Mouse (Mus musculus): ENCODE results near the gene Prkrip1.

Prkrip1 gene

DNA sequence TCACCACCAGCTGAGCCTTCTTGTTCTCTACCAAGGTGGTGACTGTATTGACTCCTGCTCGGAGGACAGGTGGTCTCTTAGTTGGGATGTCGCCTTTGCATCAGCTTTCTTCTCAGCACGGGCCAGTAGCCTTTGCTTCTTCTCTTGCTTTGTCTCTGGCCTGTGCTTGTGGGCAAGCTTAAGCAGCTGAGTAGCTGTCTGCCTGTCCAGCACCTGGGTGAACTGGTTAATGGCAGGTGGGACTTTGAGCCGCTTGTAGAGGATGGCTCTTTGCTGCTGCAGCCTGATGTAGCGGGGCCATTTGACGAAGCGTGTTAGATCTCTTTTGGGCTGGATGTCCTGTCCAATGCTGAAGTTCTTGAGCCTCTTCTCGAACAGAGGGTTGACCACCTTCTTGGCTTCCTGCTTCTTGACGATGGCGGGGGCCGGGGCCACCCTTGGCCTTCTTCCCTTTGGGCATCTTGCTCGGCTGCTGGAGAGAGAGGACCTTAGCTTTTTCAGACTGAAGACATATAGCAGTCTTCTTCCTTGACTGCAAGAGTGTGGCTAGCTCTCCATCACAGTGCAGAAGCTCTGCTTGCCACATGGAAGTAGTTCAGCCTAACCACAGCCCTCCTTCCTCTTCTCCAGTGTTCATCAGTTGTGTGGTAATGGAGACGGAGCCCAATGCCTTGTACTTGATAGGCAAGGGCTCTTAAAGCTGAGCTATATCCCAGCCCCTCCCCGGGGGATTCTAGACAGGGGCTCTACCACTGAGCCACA is 12.8 kb upstream of the Prkrip1 start:
- peak; percentile 65 for DNase-seq (ENCODE audit: low read depth)

DNA sequence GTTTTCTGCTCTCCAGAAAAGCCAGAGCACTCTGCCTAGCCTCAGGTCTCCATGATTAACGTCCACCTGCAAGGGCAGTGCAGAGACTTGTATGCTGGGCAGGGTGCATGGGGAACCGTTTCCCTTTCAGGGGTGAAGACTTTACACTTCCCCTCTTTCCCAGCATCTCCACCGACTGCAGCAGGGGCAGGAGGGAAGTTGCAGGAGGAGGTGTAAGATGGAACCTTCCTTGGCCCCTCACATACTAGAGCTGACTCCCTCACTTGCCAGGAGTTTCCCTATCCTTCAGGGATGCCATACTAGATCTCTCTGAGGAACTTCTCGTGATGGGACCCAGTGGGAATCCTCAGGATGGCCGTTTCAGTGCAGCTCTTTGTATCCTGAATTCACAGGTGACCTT is 11.8 kb upstream of the Prkrip1 start:
- no peak for DNase-seq (ENCODE audit: low read depth)

DNA sequence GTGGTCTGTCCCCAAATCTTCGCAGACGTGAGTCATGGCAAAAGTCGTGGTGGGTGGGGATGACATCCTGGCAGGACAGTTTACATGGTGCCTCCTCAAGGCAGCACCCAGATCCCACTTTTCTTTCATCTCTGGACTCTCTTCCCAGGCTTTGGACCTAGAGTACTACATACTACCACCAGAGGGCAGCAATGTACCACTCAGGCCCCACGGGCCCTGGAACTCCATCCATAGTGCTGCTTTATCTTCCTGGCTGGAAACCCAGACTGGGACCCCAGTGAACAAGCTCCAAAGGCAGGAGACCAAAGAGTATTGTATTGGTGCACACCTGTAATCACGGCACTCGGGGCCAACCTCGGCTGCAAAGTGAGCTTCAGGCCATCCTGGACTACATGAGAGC is 3.1 kb upstream of the Prkrip1 start:
- peak; percentile 62 for DNase-seq (ENCODE audit: low read depth)

DNA sequence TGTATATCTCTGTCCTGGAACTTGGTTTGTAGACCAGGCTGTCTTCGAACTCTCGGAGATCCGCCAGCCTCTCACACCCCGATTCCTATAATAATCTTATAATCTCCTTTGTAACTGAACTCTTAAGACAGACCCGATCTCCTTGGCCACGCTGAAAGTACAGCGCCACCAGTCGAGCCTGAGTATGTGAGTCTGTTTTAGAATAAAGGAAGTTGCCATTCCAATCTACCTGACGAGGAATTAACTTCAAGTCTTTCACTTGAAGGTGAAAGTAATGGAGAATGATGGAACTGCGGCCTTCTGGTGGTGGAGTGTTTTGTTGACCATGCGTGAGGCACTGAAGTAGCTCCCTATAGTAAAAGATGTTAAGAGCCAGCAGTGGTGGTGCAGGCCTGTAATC is 763 bp upstream of the Prkrip1 start:
- DNase-seq (ENCODE audit: low read depth), result peak; percentile 53

DNA sequence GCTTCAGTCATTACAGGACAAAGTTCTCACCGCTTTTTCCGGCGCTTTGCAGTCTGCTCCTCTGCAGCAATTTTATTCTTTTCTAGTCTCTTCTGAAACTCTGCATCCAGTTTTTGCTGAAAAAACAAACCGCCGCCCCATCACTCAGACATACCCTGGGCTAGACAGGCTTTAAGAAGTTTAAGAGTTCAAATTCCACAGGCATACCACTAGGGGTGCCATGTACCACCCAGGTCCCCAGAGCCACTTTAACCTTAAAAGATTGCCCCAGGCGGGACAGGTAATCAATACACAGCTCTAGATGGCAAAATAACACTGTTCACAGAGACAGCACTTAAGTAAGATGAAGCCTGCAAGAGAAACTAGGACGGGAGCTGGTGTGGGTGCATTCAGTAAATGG is 6.9 kb downstream of the Prkrip1 start:
- DNase-seq (ENCODE audit: low read depth), result no peak

DNA sequence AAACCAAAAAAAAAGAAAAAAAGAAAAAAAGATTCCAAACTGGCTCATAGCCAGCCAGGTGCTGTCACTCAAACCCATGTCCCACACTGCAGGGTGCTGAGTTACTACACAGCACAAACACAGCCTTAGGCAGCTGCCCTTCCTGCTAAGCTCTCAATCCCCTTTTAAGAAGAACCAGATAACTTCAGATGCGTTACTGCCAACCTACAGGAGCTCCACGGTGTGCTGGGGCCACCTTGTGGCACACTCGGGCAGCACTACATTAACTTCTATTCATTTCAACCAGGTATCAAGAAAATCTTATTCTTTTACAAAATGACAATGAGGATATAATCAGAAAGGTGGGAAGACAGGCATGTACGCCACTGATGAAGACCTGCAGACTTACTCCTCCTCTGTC is 12.0 kb downstream of the Prkrip1 start:
- peak; percentile 78 for DNase-seq (ENCODE audit: low read depth)

DNA sequence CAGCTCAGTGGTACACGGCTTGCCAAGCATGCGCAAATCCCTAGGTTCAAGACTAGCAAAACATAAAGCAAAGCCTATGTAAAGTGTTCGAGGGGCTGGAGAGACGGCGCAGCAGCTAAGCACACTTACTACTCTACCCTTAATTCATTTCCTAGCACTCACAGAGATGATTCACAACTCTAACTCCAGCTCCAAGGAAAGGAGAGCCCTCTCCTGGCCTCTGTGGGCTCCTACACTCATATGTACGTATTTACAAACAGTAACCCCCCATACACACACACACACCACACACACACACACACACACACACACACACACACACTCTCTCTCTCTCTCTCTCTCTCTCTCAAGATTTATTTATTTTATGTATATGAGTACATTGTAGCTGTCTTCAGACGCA is 15.0 kb downstream of the Prkrip1 start:
- DNase-seq (ENCODE audit: low read depth), result peak; percentile 68

DNA sequence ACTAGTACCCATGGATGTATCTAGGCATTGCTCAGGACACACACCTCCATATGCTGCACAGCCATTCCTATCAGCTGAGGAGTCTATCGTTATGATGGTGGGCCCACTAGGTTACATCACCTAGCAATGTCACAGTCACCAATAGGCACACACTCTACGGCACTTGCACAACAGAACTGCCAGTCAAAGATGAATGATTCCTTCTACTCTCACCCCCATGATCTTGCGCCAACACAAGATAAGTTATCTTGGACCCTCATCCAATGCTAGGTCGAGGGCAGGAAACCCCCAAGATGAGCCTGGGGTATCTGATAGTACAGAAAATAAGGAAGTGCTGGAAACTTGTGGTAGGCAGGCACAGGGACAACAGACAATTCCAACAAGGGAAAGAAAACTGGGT is 15.9 kb downstream of the Prkrip1 start:
- DNase-seq (ENCODE audit: low read depth), result peak; percentile 80

DNA sequence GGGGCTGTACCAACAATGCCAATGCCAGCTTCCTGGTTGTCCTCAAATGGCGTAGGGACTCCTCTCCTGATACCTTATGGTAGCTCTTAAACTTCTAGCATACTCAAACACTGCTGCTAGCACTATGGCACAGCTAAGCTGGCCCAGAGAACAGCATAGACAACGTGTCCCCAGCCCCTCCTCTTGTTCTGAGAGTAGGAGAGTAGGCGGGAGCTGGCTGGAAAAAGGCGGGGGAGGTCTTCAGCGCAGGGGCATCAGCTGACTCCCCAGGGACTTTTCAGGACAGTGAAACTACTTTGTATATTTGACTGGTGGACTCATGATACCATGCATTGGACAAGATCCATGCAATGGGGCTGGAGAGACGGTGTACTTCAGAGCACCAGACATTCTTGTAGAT is 16.7 kb downstream of the Prkrip1 start:
- no peak for DNase-seq (ENCODE audit: low read depth)

DNA sequence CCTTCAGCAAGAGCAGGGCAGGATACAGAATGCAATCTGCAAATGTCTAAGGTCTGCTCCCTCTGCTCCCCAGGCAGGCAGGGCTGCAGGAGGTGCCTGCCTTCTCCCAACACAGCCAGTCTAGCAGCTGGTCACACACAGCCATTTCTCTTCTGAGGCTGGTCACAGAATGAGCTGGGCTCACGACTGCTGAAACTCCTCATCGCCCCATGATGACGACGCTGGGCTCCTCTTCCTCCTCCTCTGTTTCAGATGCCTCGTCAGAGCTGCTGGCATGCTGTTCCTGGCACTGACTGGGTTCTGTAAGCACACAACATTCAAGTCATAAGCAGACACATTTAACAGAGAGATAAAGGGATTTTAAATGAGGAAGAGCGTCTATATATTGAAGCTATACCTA is 17.6 kb downstream of the Prkrip1 start:
- DNase-seq (ENCODE audit: low read depth), result no peak

DNA sequence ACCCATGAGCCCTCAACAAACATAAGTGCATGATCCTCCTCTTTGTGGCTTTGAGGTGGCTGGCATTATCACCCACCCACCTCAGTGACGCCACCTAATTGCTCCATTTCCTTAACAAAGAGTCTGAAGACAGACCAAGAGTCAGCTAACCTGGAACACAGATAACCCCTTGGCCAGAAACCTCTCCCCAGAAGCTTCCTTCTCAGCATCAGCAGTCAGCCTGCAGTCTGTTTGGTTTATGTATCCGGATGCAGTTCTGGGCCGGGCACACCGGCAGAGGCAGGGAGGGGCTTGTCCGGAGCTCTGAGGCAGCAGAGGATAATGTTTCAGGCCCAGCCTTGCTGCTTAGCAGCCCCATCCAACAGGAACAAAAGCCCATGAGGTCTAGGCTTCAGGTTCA is 19.2 kb downstream of the Prkrip1 start:
- peak; percentile 51 for DNase-seq (ENCODE audit: low read depth)

DNA sequence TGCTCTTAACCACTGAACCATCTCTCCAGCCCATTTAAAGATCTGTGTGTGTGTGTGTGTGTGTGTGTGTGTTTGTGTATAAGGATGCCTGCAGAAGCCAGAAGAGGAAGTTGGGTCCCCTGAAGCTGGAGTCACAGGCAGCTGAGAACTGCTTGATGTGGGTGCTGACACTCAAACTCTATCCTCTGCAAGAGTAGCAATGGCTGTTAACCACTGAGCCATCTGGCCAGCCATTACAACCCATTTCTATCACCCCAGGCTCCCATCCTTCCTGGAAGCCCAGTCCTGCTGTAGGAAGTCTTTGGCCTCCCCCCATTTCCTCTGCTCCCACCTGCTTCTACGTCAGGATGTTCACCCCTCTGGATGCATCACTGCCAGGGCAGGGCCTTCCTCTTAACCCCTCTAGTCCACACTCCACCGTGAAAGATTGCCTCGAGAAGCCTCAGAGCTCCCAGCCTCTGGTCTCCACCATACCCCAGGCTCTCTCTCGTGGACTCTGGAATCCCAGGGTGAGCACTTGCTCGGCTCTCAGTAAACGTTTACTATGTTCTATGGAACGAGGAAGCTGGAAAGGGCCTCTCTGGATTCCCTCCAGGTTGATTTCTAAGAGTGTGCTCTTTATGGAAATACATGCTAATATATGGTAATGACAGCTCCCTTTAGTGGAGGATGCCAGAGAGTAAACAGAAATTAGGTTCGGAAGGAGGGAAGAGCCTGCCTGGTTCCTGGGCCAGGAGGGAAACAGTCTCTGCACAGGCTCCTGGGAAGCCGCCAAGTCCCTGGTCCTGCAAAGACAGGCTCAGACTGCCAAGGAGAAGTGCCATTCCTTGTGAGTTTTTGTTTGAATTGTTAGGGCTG is 24.9 kb downstream of the Prkrip1 start:
- peak; percentile 53 for DNase-seq (ENCODE audit: low read depth)

DNA sequence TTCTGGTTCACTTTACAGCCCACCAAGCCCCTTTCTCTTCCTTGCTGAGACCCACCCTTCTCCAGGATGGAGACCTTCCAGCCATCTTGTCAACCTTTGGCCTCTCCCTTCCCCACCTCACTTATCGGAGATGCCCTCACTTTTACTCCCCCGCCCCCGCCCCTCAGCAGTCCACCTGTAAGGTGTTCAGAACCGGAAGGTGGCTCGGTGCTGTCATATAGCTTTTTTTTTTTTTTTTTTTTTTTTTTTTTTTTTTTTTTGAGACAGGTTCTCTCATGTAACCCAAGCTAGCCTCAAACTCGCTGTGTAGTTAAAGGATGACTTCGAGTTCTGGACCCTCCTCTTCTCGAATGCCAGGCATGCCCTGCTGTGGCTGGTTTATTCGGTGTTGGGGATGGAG is 25.8 kb downstream of the Prkrip1 start:
- DNase-seq (ENCODE audit: low read depth), result no peak

DNA sequence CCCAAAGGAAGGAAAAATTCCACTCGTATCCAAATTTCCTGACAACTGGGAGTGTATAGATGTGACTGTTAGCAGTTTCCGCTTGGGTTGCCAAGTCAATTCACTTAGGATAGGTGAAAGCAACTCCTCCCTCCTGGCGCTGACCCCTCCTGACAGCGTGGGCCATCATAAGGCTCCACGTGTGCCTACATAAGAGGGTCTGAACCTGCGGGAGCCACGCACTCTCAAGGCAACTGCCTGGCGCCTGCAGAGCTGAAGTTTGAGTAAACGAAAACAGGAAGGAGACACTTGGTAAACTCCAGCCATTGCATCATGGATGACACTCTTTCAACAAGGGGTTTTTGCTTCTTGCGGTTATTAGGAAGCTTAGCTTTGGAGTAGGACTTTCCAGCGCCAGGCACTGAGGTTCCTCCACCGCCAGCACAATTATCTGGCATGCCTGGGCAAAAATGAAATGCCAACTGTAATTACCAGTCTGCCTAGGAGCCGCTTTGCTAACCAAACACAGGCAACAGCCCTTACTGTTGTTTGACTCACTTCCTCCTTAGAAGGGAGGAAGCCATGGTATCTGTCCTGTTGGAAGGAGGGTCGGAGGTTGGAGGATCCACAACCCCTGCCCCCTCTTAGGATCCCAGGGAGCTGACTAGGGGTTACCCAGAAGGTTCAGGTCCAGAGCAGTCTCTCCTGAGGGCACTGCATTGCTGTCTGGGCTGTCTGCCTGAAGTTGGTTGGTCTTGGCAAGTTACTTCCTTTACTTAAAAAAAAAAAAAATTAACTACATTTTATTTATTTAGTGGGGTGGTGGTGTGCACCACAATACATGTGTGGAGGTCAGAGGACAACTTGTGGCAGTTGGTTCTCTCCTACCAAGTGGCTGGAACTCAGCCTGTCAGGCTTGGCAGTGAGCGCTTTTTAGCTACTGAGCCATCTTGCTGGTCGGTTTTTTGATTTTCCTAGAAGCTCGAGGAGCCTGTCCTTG is 27.1 kb downstream of the Prkrip1 start:
- peak; percentile 87 for DNase-seq (ENCODE audit: low read depth)

DNA sequence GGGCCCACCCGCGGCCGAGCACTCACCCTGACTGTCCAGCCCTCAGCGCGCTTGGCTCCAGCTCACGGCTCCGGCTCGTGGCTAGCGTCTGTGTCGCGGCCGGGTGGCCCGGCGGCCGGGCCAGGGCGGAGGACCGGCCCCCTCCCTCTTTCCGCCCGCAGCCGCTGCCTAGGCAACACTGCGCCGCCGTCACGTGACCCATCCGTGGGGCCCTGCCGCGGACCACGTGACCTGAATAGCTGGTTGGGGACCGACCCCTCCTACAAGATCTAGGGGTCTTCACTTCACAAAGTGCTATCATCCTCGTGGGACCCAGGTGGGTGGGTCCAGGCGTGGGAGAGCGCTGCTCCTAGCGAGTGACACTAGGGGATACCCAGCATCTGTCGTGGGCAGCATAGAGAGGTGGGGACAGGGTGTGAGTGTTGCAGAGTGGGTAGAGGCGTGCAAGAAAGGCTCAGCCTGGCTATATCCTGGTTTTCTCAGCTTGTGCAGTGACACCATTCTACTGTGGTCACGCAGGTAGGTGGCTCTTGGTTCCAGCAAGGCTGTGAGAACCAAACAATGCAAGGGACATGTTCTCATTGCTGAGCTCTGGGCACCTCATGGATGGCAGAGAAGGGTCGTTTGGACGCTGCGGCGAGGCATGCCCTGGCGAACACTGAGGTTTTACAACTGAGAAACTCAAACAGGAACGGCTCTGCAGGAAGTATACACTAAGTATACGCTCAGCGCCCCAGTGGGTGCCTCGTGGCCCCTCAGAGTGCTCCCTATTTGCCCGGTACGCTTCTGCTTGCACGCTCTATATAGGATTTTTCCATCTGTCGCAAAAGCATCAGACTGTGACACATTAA is 28.0 kb downstream of the Prkrip1 start, which contains the start of gene Orai2:
Orai2 (minus strand) TSS at position 202 of the 851 bp plus-strand sequence.
- DNase-seq (ENCODE audit: low read depth), result peak; percentile 86

DNA sequence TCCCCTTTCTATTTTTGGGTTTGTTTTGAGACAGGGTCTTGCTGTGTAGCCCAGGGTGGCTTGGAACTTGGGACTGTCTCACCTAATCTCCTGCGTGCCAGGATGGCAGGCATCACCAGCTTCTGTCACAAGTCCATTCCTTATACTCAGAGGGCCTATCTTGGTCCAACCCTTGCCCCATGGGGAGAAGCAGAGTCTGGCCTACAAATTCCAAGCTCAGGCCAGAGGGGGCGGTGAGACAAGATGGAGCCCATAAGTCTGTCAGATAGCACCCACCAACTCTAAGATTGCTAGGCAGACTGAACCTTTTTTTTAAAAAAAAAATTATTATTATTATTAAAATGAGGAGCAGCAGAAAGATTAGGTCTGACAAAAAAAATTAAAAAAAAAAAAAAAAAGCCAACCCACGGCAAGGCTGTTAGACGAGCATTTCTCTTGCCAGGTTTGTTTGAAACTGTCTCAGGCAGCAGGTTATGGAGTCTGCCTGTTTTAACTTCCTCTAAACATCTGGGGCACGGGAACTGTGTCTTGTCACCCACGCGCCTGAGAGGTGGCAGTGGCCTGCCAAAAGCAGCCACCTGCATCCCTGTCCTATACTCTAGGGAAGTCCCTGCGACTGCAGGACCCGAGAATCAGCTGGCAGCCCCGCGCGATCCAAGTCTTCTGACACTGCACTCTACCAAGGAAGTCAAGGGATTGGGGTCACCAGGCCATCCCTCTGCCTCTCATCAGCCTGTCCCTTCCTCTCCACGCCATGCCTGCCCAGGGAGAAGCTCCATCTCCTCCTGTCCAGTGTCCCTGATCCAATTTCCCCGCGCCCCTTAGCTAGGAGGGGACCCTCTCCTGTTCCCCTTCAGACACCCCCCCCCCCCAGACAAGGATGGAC is 28.9 kb downstream of the Prkrip1 start:
- peak; percentile 70 for DNase-seq (ENCODE audit: low read depth)

DNA sequence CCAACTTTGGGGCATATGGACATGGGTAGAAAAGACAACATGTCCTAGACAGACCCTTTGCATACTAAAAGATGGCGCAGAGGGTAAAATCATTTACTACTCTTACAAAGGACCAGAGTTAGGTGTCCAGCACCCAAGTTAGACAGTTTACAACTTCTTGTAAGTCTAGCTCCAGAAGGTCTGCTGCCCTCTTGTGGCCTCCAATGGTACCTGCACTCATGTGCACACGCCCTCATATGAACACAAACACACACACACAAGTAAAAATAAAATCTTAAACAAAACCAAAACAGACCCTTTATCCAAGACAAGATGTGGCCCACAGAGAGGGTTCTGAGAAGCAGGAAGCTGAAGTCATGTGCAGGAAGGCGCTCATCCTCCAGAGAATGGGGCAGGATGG is 30.7 kb downstream of the Prkrip1 start:
- peak; percentile 36 for DNase-seq (ENCODE audit: low read depth)

DNA sequence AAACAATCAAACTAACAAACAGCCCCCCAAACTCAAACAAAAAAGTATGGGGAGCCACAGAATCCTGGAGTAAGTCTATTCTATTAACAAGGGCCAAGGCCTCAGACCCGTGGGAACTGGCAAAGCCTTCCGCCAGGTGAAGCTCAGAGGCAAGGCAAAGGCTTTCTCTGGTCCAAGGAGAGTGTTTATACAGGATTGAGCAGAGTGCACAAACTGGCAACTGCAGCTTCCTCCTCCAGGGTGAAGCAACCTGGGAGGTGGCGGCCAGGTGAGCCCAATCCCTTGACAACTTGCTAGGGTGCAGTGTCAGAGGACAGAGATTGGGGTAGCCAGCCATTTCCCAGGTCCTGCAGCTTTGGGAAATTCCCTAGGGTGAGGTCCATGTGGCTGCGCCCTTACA is 31.5 kb downstream of the Prkrip1 start:
- no peak for DNase-seq (ENCODE audit: low read depth)

DNA sequence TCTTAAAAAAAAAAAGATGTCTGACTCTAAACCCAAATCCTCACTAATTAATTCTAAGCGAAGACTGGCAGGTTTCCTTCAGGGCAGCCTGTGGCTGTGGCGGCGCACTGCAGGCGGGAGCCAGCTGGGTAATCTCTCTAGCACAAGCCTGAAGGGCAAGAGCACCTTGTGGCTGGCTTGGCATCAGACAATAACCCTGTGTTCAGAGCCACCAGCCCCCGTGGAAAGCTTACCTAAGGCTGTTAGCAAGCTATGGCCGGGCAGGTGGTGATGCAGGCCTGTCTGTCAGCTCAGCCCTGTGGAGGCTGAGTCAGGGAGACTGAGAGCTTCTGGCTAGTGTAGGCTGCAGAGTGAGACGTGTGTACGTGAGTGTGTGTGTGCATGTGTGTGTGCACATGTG is 33.5 kb downstream of the Prkrip1 start:
- no peak for DNase-seq (ENCODE audit: low read depth)

DNA sequence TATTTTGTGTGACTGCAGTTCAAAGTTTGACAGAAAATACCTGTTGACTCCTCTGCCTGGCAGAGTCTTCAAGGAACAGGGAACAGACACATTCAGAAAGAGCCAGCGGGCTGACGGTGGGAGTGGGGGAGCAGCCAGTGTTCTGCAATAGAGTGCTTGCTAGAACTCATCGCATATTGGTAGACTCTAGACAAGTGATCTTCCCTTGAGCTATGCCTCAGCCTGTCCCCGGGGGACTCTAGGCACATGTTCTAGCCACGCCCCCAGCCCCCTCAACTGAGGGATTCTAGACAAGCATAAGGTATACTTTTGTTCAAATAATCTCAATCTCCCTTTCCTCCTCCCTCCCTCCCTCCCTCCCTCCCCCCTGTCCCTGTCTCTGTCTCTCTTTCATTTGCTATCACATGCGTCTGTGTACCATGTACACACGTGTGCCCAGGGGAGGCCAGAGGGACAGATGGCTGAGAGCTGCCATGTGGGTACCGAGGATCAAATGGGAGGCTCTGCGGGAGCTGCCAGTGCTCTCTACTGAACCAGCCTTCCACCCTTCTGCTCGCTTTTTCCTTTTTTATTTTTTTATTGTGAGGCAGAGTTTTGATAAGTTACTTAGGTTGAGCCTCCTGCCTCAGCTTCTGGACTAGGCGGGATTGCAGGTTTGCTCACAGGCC is 34.8 kb downstream of the Prkrip1 start:
- no peak for DNase-seq (ENCODE audit: low read depth)
